Mouse (Mus musculus) limb, embryonic 14.5 days (tissue): ENCODE measurements around the gene Cuzd1. TPM values are rescaled to one million over a fixed set of nuclear protein-coding genes. Genes with fewer than 3 reads are reported as not detected.

Experiments
- ATAC-seq: fragments of 200-750 bp; cut with Nextera tagmentation; 2 replicates; pipeline ENCODE4 v1.8.0; 2017; ENCODE audit warnings: low read depth, moderate number of reproducible peaks, moderate TSS enrichment; ENCODE audit not compliant: low FRiP score
- DNase-seq: peaks from one replicate; pipeline ENCODE4 v3.0.0-alpha.2; 2015; ENCODE audit warnings: low spot score
- H3K27ac ChIP-seq: fragments of 300-500 bp; sonication (generic); replicated peaks from 2 replicates; pipeline ENCODE4 v1.5.1; 2014; ENCODE audit warnings: low read depth, mild to moderate bottlenecking, low read length, moderate library complexity, mixed read lengths
- H3K27me3 ChIP-seq: fragments of 300-500 bp; sonication (generic); 2 replicates; pipeline ENCODE4 v1.6.1; 2014; ENCODE audit warnings: low read length, mixed read lengths; ENCODE audit not compliant: control insufficient read depth, insufficient read depth
- H3K36me3 ChIP-seq: fragments of 300-500 bp; sonication (generic); 2 replicates; pipeline ENCODE4 v1.6.1; 2014; ENCODE audit warnings: mild to moderate bottlenecking, low read length, moderate library complexity, mixed read lengths; ENCODE audit not compliant: control insufficient read depth, insufficient read depth
- H3K4me1 ChIP-seq: fragments of 300-500 bp; sonication (generic); 2 replicates; pipeline ENCODE4 v1.6.1; 2014; ENCODE audit warnings: antibody characterized with exemption, low read length, mixed read lengths; ENCODE audit not compliant: control insufficient read depth, insufficient read depth
- H3K4me2 ChIP-seq: fragments of 300-500 bp; sonication (generic); replicated peaks from 2 replicates; pipeline ENCODE4 v1.6.1; 2014; ENCODE audit warnings: low read depth, mild to moderate bottlenecking, low read length, moderate library complexity; ENCODE audit not compliant: severe bottlenecking
- H3K4me3 ChIP-seq: fragments of 300-500 bp; sonication (generic); replicated peaks from 2 replicates; pipeline ENCODE4 v1.5.1; 2014; ENCODE audit warnings: low read length
- H3K9ac ChIP-seq: fragments of 300-500 bp; sonication (generic); 2 replicates; pipeline ENCODE4 v1.6.1; 2014; ENCODE audit warnings: mild to moderate bottlenecking, low read depth, low read length, moderate library complexity; ENCODE audit not compliant: severe bottlenecking
- H3K9me3 ChIP-seq: fragments of 300-500 bp; sonication (generic); 2 replicates; pipeline ENCODE4 v1.6.1; 2016; ENCODE audit warnings: low read length; ENCODE audit not compliant: control insufficient read depth
- POLR2A ChIP-seq: fragments of 200-500 bp; IDR thresholded peaks from 2 replicates; pipeline ENCODE4 v1.8.0; 2012; ENCODE audit warnings: inconsistent platforms, mild to moderate bottlenecking, moderate library complexity, borderline replicate concordance; ENCODE audit not compliant: insufficient read depth, insufficient read length; ENCODE audit errors: extremely low read depth
- WGBS: fragments of 180-500 bp; shearing (Covaris S2); extraction: QIAGEN DNeasy Blood & Tissue Kit; methylation state at CpG from one replicate; pipeline ENCODE4 v1.1.7; 2014; 5-methylcytosine and 5-hydroxymethylcytosine counted together
- polyA plus RNA-seq, 2 experiments: library from polyadenylated mRNA; depleted of rRNA in 1 of 2; stranded (reverse) in 1 of 2; unstranded in 1 of 2; fragments of >200 nt; fragmentation: Nextera tagmentation in 1 of 2; extraction: Ambion mirVana in 1 of 2; gene quantifications; 2 replicates each; pipeline versions ENCODE4 v1.2.1 to v1.2.3; 2012 to 2014

The Cuzd1 gene
- polyA plus RNA-seq, 2 experiments: 0.08 TPM; not detected in 1

DNA sequence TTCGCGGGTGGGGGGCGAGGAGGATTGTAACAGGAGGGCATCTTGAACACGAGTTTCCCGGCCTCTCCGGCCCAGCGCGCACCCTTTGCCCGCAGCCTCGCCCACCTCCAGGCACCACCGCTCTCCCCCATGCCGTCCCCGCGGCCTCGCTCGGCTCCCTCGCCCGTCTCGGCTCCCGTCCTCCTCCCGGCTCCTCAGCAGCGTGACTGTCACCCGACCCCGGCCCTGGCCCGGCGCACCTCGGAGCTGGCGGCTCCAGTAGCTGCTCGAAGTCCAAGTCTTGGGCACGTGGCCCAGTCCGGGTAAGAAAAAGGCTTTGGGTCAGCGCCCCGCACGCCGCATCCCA lies 40.1 kb upstream of the Cuzd1 start:
- Histone ChIP-seq H3K9ac (peak overlapping the region; percentile 89), H3K27ac (peak overlapping the region; percentile 83), H3K9me3 (no peaks in the 10 kb centered on the region), H3K4me3 (peak overlapping the region; percentile 97), H3K36me3 (peaks cover 27% of the 10 kb centered on the region), H3K27me3 (no peaks in the 10 kb centered on the region), H3K4me1 (peaks cover 7% of the 10 kb centered on the region), H3K4me2 (peak overlapping the region; percentile 72)
- 1% methylated on average over 31 of the region's 35 CpGs for WGBS
- no peak for DNase-seq
- no peak for TF ChIP-seq POLR2A
- ATAC-seq: peak; percentile 76

DNA sequence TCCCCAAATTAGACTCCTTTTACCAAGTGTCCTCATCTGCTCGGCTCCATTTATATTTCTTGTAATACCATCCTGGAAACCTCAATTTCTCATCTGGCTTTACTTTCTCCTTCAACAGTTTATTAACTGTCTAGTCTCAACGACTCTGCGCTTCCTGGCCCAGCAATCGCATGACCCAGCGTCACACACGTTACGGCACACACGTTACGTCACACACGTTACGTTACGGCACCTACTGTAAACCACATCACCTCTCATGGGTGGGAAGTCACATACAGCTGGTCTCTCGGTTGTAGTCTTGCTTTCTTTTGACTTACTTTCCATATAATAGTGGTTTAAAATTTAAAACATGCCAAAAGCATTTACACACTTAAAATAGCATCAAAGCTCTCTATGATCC lies 34.0 kb upstream of the Cuzd1 start:
- ATAC-seq (no peak), DNase-seq (no peak)
- Histone ChIP-seq H3K4me2 (no peak overlapping the region), H3K27me3 (no peaks in the 10 kb centered on the region), H3K4me3 (no peak overlapping the region), H3K4me1 (no peaks in the 10 kb centered on the region; the same call in 1 of the 2 replicates), H3K9me3 (no peaks in the 10 kb centered on the region), H3K9ac (no peak overlapping the region), H3K27ac (no peak overlapping the region), H3K36me3 (peaks cover 76% of the 10 kb centered on the region)
- TF ChIP-seq POLR2A: no peak
- 96% methylated on average over 13 of the region's 13 CpGs for WGBS

DNA sequence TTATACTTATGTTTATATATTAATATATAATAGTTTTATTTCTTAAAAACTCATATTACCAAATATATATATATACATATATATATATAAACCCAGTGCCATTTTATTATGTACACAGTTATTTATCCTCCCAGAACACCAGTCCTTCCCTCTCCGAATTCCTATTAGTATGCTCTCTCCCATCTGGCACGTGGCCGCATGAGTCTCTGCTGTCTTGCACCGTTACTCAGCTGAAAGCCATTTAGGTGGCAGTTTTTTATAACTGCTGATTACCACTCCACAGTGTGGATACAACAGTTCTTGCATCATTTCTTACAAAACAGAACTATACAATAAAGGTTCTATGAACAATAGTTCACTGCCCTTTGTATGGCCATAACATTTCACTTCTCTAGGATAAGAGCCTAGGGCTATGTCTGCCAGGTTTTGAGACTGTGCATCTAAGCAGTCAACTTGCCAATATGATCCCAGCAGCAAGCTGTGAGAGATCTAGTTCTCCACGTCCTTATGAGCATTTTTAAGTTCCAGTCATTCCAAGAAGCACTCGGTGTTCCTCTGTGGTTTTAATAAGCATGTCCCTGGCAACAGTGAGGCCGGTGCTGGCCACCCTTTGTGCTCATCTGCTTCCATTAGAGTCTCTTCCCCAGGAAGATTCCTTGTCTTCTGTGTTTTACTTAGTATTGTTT lies 23.9 kb upstream of the Cuzd1 start:
- H3K9me3 ChIP-seq: no peaks in the 10 kb centered on the region
- WGBS: 72% methylated on average over 7 of the region's 7 CpGs

DNA sequence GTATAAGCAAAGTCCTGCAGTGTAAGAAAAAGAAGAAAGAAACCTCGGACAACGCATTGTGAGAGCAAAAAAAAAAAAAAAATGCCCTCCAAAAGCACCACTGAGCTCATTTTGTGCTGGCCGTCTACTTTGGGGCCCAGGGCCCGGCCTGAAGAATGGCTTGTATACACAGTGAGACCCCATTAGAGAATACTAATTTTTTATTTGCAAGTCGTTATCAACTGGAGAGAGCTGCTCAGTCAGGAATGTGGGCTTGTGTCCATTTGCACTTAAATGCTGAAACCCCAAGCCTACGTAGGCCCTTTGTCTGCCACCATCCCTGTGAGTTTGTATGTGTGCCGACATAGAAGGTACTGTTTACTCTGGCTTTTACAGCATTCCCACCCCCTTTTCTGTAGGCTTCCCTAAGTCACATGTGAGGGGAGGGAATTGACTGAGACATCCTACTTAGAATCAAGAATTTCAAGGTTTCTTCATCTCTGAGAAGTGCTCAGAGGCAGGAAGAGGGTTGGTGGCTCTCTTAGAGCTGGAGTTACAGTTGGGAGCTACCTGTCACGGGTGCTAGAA lies 15.5 kb upstream of the Cuzd1 start:
- Histone ChIP-seq H3K27me3 (no peaks in the 10 kb centered on the region), H3K36me3 (peaks cover 18% of the 10 kb centered on the region), H3K9ac (no peak overlapping the region), H3K27ac (no peak overlapping the region), H3K9me3 (no peaks in the 10 kb centered on the region), H3K4me1 (no peaks in the 10 kb centered on the region), H3K4me2 (no peak overlapping the region), H3K4me3 (no peak overlapping the region)
- no peak for TF ChIP-seq POLR2A
- no peak for DNase-seq
- WGBS: 61% methylated on average over 8 of the region's 8 CpGs
- ATAC-seq: no peak

More for the DNA sequence above, 23.9 kb upstream of the Cuzd1 start:
- H3K36me3 ChIP-seq: peaks cover 71% of the 10 kb centered on the region
- ATAC-seq (no peak), DNase-seq (no peak)
- H3K4me3 ChIP-seq: no peak overlapping the region
- H3K9ac ChIP-seq: no peak overlapping the region
- no peaks in the 10 kb centered on the region for H3K27me3 ChIP-seq
- TF ChIP-seq POLR2A: no peak
- no peak overlapping the region for H3K27ac ChIP-seq
- H3K4me2 ChIP-seq: no peak overlapping the region
- H3K4me1 ChIP-seq: no peaks in the 10 kb centered on the region

DNA sequence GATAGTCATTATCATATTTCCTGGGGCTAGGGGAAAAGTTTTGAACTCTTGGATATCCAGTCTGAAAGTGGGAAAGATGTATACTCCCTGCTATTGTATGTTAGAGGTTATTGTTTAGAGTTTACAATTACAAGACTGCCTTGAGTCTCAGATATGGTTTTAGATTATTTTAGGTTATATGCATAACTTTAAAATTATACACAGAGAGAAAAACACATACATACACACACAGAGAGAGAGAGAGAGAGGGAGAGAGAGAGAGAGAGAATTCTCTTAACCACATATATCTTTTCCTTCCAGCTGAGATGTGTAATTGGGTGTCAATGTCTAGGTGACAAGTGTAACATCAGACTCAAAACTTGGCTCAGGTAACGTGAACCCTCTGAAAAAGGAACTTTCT lies 11.5 kb upstream of the Cuzd1 start, which contains the start of gene Fam24a:
Gene Fam24a (plus strand): TSS at position 301 of the 400 bp plus-strand sequence.
- H3K27me3 ChIP-seq: no peaks in the 10 kb centered on the region
- no peak within 1 kb of the TSS for H3K4me2 ChIP-seq
- H3K9me3 ChIP-seq: no peaks in the 10 kb centered on the region
- H3K4me3 ChIP-seq: no peak within 1 kb of the TSS
- DNase-seq: no peak
- H3K9ac ChIP-seq: no peak within 1 kb of the TSS
- ATAC-seq: no peak
- H3K27ac ChIP-seq: no peak within 1 kb of the TSS
- H3K4me1 ChIP-seq: no peaks in the 10 kb centered on the region
- no peak for TF ChIP-seq POLR2A
- WGBS: 38% methylated on average over 1 of the region's 1 CpGs
- H3K36me3 ChIP-seq: no peaks in the 10 kb centered on the region
